Mouse (Mus musculus): Measurements from ENCODE around the gene Cldn6.
A peak's percentile ranks its signal among the peaks of the same experiment; 100 is the strongest.

Gene Cldn6

DNA sequence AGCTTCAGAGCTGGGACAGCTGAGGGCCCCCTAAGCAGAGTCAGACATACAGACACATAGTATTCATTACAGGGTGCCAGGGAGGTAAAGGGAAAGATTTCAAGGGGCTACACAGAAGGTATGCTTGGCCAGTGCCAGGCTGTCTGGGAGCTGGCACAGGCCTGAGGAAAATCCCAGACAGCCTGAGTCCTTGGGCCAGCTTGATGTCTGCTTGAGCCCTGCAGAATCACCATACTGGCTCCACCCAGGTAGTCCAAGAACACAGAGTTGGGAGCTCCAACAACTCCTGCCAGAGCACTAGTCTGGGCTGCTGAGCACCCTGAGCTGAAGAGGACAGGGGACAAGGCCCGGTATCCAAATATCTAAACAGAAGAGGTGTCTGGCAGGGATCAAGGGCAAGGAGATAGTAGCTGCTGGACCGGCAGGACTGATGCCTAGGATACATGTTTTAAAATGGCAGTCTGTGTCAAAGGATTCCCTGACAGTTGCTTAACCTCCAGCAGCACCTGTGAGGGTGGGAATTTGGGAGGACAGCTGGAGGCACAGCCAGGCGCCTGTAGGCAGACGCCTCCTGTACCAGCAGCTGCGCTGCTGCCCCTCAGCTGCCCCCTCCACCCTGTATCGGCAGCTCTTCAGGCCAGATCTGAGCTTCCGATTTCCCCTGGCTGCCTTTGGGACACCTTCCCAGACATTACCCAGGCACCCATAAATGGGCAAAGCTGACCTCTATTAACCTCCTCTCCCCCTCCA lies 43.5 kb downstream of the Cldn6 start, which contains the start of gene 1520401A03Rik:
Gene 1520401A03Rik, minus strand, starts transcription at position 408 of the 750 bp plus-strand sequence.
- no peak for DNase-seq (ENCODE audit: low spot score)

DNA sequence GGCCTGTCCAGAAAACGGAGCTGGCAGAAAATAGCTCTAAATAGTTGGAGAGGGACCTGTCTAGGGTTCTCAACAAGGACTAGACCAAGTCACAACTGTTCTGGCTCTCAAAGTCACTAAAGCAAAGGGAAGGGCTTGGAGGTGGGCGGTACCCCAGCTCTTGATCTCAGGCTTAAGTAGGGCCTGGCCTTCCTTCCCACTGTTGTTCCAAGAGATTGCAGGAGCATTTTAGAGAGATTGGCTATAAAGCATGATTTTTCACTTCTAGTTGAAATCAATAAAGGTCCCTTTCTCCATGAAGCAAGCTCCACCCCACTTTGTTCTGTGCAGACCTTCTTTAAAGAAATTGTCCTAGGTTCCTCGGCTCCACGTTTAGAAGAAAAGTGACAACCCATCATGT lies 46.4 kb downstream of the Cldn6 start:
- DNase-seq (ENCODE audit: low spot score) = no peak

DNA sequence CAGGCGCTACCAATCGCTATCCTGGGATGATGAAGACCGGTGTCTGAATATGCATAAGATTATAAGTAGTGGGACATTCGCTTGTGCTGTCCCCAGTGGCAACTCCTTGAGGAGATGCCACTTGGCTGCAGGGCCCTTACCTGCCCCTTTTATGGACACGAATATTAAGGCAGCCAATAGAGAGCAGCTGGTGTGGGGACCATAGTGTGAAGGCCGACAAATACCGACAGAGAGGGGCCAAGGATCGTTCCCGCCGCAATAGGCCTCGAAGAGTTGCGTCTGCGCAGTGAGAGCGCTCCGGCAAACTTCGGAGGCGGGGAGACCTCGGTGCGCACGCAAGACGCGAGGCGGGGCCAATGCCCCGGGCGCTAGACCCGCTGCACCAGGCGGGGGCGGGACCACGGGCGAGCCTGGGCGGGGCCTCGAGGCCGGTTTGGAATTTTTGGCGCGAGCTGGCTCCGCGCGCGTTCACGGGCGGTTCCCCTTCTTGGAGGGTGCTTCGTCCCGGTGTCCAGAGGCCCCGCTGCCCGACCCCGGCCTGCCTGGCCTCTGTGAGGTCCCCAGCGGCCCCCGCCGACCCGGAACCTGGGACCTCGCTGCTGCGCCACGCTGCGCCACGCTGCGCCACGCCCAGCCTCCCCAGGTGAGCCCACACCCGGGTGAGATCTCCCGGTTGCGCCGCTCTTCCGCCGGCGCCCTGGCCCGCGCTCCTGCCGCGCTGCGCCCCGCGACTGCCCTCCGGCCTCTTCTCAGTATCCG lies 47.1 kb downstream of the Cldn6 start, which contains the start of gene Pkmyt1:
Gene Pkmyt1, plus strand, starts transcription at position 338 of the 759 bp plus-strand sequence.
- DNase-seq (ENCODE audit: low spot score) = peak; percentile 73

DNA sequence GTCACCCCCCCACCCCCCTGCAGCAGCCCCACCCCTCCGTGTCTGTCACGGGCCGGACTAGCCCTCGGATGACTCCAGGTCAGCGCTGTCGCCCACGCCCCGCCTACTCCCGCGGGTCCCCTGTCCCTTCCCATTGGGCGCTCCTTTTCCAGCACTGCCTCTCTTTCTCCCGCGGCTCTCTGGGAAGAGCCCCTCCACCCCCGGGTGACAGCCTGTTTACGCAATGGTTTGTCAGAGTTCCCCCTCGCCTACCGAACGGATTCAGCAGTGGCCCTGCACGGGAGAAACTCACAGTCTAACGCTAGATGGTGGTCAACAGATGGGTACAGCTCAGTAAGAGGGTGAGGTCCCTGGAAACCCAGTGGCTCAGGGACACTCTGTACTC lies 47.7 kb downstream of the Cldn6 start:
- DNase-seq (ENCODE audit: low spot score) = no peak

DNA sequence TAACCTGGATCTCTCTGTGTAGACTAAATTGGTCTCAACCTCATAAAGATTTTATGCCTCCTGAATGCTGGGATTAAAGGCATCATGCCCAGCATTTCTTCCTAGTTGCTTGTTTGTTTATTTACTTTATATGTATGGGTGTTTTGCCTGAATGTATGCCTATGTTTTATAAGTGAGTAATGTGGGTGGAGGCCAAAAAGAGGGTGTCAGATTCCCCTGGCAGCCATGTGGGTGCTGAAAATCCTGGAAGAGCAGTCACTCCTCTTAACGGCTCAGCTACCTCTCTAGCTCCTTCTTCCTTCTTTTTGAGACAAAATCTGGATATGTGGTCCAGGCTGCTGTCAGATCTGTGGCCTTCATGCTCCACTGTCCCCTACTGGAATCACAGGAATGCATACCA lies 51.4 kb downstream of the Cldn6 start:
- DNase-seq (ENCODE audit: low spot score) = no peak

Measured in layer of hippocampus, adult 9-10 months (tissue).